Mouse (Mus musculus) heart, postnatal 0 days (tissue): ENCODE measurements around the gene Cherp.

Experiments used
- CTCF ChIP-seq: IDR thresholded peaks from 2 replicates; pipeline ENCODE4 v1.5.1; 2016; ENCODE audit warnings: antibody characterized with exemption, control low read depth, low read depth
- EP300 ChIP-seq: IDR thresholded peaks from 2 replicates; pipeline ENCODE4 v1.6.1; 2016; ENCODE audit warnings: antibody characterized with exemption, low read depth

DNA sequence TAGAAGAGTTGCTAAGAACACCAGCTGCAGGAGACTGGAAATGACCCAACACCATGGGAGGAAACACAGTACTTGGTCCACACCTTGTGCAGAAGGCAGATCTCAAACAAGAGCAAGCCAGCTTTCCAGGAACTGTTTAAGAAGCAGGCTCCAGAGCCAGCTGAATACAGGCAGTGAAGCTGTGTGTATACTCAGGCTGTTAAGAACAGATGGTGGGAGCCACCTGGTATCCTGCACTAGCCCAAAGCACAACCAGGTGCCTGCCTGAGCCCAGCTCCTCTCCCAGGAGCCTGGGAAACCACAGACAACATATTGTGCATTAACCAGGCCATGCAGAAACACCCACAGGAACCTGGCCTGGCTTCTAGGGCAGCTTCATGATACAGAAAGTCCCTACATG lies 29.1 kb upstream of the Cherp start:
- TF ChIP-seq CTCF (no peak), EP300 (no peak)
